Mouse (Mus musculus): ENCODE data around the gene Arhgef33.

DNA sequence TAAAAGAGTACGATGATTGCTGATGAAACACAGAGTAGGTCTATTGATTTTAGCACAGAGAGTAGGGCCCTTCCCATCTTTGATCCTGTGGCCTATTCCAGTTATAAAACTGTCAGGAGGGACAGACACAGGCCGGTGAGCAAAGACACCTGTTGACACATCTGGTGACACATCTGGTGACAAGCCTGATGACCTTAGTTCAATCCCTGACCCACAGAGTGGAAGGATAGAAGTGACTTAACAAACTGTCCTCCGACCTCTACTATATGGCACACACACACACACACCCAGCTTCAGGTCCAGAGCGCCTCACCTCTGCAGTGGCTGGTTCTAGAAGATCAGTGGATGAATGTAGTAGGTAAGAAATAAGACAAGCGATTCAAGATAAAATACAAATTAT, 139.3 kb downstream of the Arhgef33 start:
- TF ChIP-seq CTCF (IDR thresholded peaks at IDR 0.05) (no peak), EP300 (IDR thresholded peaks at IDR 0.05) (no peak)

Measured in lung, postnatal 0 days (tissue).